Mouse (Mus musculus): ENCODE measurements around the gene Nrd1.

Nrd1 gene

DNA sequence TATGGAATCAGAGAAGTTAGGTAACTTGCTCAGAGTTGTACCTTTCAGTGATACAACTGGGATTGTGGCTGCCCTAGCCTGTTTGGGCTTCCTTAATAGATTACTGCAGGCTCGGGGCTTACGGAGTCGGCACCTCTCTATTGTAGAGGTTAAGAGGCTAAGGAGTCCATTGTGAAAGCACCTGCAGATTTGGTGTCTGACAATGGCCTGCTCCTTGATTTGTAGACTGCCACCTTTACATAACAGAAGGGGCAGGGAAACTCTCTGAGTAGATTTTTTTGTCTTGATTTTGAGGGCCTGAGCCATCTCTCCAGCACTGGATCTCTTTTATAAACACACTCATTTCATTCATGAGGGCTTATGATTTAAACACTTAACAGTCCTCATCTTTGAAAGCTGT lies 26.1 kb downstream of the Nrd1 start:
- in situ Hi-C loops (cut with MseI, MboI): no loop called here

DNA sequence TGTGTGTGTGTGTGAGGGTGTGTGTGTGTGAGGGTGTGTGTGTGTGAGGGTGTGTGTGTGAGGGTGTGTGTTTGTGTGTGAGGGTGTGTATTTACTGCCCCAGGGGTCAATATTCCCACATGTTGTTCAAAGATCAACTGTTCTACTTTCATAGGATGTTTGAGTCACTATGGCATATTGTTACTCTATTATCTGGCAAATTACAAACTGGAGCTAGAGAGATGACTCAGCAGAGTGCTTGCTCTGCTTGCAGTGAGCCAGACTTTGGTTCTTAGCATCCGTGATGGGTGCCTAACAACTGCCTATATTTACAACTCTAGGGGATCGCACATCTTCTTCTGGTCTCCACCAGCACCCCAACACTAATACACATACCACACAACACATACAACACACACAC lies 29.4 kb downstream of the Nrd1 start:
- in situ Hi-C loops (cut with MseI, MboI): no loop called here

DNA sequence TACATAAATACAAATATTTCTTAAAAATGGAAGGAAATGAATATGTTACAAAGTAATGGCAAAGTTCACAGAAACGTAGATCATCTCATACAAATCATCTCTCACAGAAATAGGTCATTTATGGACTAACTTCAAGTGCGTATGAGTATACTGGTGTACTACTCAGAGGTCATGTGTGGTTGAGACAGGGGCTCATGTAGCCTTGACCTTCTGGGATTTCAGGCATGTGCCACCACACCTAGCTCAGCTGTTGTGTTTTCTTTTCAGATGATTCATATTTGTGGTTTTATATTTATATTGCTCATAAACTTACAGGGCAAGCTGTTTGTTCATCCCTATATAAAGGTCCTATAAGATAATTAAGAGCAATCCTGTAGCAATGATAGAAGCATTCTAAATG lies 29.8 kb downstream of the Nrd1 start:
- in situ Hi-C loops (cut with MseI, MboI): no loop called here

DNA sequence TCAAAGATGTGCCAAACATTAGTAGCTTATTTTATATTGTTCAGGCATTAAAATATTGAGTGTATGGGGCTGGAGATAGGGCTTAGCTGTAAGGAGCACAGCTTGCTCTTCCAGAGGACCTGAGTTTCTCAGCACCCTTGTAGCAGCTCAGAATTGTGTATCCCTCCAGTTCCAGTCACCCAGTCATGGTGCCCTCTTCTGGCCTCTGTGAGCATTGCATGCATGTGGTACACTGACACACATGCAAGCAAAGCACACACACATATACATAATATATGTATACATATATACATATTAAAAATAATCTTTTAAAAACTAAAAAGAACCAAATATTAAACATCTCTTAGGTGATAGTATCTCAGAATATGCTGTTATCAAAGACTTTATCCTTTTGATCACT lies 35.9 kb downstream of the Nrd1 start:
- in situ Hi-C loops (cut with MseI, MboI): no loop called here

DNA sequence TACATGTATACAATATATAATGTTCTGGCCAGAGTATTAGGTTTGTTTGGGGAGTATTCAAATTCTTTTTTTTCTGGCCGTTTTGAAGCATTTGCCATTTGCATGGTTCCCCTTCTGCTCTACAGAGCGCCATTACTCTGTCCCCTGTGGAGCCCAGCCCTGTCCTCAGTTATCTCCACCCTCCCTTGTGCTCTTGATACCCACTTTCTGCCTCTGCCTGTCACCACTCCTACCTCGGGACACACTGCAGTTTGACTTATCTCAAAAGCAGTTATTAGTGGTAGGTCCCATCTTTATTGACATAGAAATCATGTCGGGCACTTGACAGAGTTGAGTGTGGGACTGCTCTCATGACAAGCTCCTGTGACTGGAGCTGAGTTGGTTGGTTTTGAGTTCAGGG lies 42.3 kb downstream of the Nrd1 start:
- in situ Hi-C loops (cut with MseI, MboI): no loop called here

DNA sequence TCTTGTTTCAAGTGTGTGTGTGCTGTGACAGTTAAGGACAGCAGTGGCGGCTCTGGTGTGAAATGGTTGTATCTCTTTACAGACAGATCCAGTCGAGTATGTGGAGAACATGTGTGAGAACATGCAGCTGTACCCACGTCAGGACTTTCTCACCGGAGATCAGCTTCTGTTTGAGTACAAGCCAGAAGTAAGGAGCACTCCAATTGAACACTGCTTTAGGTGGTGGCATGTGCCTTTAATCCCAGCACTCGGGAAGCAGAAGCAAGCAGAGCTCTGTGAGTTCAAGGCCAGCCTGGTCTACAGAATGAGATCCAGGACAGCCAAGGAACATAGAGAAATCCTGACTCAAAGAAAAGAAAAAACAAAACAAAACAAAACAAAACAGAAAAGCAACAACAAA lies 42.8 kb downstream of the Nrd1 start:
- in situ Hi-C loops (cut with MseI, MboI): no loop called here

DNA sequence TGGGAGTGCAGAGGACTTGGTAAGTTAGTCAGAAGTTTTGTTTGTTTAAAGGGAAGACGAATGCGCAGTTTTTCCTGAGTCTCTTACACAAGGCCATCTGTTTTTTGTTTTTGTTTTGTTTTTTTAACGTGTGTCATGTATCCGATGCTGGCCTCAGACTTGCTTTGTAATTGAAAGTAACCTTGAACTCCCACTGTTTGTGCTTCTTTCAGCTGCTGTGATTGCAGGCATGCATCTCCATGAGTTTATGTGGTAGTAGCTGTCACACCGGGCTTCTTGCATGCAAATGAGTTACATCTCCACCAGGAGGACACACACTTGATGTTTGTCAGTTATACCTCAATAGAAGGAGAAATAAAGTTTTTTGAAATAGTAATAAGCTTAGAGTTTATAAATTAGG lies 43.3 kb downstream of the Nrd1 start:
- in situ Hi-C loops (cut with MseI, MboI): no loop called here

DNA sequence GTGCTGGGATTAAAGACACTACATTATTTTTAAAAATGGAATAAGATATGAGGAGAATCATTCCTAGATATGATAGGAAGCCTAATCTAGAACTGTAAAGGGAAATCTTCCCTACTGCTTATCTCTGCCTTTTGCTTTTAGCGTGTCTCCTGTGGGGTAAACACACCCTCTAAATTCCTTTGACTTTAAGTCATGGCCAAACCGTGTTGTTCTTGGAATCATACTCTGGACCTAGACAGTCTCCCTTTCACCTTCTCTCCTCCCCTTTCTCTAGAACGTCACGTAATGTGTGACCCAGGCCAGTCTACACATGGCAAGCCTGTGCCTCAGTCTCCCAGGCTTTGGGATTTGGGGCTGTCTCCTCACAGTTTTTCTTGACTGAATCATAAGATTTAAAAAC lies 47.8 kb downstream of the Nrd1 start:
- in situ Hi-C loops (cut with MseI, MboI): no loop called here

DNA sequence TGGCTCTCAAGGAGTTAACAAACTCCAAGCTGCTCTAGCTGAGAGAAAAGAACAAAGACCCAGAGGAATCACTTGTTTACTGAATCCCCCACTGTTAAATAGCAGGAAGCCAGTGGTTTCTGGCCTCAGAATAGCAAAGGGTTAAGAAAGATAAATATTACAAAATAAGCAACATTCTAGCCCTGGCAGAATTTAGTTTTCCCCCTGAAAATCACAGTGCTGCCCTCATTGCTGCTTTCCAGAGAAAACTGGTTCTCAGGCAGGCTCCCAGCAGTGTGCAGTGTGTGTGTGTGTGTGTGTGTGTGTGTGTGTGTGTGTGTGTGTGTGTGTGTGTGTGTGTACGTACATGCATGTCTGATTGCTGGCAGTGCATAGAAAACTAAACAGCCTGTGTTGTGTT lies 51.8 kb downstream of the Nrd1 start:
- in situ Hi-C loops (cut with MseI, MboI): no loop called here

DNA sequence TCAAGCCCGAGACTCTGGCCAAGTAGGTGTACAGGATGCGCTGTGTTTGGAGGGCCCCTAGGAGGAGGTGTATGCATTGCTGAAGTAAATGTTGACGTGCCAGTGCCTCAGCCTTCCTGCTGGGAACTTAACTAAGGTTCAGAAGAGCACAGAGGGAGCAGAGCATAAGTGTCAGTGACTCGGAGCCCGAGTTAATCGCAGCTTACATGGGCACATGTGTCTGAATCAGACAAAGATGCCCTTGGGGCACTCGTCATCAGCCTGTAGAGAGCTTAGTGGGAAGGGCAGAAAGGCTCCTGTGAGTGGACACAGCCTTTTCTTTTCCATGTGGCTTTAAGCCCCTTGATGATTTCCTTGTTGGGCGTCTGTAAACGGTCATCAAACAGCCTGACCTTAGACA lies 53.5 kb downstream of the Nrd1 start:
- in situ Hi-C loops (cut with MseI, MboI): no loop called here

DNA sequence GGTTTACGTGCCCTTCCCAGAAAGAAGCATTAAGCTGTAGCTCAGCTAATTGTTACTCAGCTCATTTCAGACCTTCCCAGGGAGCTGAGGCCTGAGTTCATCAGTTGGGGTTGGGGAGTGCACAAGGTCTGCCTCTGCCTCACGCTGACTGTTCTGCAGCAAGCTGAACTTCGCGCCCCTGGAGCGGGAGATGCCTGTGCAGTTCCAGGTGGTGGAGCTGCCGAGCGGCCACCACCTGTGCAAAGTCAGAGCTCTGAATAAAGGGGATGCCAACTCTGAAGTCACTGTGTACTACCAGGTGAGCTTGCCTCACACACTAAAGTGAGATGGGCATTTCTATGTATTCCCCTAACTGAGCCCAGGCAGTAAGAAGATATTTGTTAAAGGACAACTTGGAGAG lies 55.9 kb downstream of the Nrd1 start:
- in situ Hi-C loops (cut with MseI, MboI): no loop called here

DNA sequence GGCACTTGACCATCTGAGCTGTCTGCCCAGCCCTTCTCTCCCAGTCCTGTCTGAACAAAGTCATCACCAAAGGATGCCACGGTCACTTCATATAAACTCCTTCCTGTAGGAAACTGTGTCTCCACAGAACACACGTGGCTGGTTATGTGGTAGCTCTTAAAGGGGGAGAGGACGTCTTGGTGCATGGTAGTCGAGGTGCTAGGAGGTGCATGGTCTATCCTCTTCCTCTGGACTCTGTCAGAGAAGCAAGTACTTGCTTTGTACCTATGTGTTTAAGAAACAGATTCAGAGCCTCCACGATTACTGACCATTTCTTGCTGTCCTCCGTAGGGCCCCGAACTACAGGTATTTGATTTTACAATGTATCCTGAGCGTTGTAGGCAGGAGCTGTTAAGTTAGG lies 57.2 kb downstream of the Nrd1 start:
- in situ Hi-C loops (cut with MseI, MboI): no loop called here

DNA sequence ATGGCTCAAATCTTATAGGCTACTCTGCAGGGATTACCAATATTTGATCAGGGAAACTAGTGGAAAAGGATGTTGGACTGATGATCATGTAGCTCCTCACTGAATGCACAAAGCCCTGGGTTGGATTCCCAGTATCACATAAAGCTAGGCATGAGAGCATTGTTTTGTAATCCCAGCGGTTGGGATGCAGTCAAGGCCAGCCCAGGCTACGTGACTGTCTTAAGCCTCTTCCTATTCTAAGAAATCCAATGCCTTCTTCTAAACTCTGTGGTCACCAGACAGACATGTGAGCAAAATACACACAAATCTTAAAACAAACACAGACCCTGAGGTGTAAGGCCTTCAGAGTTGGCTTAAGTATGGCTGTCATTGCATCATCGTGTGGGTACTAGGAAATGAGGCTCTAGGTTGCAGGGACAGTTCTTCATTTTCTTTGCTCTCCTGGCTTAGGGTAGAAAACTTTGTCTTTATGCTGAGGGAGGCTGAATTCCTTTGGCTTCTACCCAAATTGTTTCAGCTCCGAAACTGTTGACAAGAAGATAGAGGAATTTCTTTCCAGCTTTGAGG lies 58.9 kb downstream of the Nrd1 start:
- in situ Hi-C loops (cut with MseI, MboI): no loop called here

DNA sequence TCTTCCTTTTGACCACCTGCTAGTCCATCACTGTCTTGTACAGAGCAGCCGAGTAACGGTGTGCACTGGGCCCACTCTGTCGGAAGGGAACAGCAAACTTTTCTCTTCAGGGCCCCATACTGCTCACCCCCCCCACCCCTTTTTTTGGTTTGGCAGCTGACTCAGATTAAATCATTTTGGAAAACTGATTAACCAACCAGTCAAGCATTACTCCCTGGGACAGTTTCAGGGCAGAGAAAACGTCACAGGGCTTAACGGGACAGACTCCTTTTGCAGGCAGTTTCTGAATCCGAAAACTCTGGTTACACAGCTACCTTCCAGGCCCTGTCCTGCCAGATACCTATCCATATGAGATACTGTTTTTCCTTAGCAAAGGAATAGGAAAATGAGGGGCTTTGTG lies 64.5 kb downstream of the Nrd1 start:
- in situ Hi-C loops (cut with MseI, MboI): no loop called here

DNA sequence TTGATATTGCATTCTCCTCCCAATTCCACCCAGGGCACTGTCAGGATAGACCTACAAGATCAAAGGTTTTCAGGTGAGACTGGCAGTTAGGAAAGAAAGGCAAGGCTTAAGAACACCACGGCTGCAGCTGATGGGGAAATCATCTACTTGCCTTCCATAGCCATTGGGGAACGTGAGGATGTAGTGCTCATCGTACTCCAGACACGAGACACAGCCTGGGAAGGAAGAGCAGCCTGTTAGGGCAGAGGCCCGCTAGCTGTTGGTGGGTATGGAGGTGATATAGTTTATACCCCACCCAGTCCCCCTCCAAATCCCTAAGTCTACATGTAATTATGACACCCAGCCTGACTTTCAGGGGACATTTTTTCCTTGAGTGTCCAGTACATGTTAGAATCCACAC lies 65.3 kb downstream of the Nrd1 start:
- in situ Hi-C loops (cut with MseI, MboI): no loop called here

DNA sequence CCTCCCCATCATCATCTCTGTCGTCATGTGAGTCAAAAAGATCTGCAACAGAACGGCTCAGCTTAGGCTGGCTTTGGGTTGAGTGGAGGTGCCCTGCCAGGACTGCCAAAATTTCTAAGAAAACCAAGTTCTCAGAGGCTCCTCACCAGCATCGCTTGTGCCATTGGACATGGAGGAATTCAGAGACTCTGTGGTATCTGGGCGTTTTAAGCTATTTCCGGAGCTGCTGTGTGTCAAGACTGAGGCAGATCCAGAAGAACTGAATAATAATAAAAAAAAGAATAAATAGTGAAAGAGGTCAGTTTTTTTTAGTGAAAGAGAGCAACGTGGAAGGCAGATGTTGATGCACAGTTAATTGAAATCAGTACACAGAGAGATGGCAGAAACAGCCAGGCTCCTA lies 72.4 kb downstream of the Nrd1 start:
- in situ Hi-C loops (cut with MseI, MboI): no loop called here

DNA sequence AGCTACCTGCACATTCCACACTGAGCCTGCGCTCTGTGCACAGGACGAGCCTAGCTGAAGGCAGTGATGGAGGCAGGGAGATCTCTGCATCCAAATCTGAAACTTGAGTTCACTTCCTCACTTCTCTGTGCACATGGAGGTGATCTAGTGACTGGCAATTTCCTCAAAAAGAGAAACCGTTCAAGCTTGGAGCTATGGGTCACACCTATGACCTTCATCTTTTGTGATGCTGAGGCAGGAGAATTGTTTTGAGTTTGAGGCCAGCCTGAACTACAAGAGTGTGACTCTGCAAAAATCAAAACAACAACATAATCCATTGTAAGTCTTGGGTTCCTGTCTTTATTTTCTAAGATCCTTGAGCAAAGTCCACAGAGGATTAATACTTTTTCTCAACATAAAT lies 72.8 kb downstream of the Nrd1 start:
- in situ Hi-C loops (cut with MseI, MboI): no loop called here

DNA sequence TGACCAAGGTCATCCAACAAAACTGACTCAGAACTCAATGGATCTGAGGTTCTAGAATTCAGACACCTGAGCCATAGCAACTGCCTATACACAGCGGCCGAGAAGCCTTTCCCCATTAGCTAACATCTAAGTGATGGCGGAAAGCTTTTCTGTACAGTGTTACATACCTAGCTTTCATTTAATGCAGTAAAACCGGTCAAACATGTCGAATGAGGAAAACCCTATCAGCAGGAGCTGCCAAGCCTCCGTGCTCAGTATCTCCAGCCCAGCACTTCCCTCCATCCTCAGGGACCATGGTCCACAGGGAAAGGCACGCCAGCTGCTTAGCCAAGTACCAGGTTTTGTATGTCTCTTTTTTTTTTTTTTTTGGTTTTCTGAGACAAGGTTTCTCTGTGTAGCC lies 78.5 kb downstream of the Nrd1 start:
- in situ Hi-C loops (cut with MseI, MboI): no loop called here

DNA sequence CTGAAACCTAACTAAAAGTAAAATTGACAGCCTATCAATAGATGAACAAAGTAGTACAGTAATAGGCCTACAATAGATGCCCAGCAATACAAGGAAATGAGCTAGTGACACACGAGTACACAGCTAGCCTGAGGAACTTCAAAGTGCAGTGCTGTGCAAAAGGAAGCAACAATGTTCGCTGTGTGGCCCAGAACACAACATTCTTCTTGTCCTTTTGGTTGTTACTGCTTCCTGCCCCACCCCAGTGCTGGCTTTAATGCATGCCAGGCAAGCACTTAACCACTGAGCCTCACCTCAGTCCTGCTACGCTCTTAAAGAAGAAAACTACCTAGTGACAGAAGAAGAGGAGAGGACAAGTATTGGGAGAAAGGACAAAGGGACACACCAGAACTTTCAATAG lies 79.2 kb downstream of the Nrd1 start:
- in situ Hi-C loops (cut with MseI, MboI): no loop called here

DNA sequence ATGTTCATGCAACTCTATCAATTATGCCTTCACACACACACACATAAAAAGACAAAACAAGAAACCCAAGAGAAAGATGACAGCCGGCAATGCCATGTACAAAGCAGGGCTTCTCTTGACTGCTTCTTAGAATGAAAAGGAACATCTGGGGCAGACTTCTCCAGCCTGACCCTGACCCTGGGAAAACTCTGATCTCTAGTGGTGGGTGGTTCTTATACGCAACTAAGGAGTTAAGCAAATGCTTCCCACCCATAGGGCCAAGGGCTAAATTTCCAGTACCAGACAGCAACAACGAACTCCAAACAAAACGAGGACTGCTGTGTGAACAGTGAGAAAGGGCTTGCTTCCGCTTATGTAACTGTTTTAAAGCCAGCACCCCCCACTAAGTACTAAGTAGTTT lies 79.7 kb downstream of the Nrd1 start:
- in situ Hi-C loops (cut with MseI, MboI): no loop called here

DNA sequence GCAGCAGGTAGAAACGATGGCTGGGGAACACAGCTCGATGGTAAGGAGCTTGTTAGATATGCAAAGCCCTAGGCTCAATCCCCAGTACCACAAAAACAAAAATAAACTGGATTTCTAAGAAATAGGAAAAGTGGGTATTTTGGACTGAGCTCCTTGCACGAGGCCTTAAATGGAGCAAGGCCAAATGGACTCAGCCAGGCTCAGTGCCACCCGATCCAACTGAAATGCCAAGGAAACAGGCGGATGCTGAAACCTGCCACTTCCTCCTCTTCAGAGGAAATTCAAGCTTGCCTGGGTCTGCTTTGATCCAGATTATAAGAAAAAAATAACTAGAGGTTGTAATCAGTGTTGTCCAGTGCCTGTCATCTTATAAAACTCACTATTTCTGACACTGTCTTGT lies 88.7 kb downstream of the Nrd1 start:
- in situ Hi-C loops (cut with MseI, MboI): no loop called here

DNA sequence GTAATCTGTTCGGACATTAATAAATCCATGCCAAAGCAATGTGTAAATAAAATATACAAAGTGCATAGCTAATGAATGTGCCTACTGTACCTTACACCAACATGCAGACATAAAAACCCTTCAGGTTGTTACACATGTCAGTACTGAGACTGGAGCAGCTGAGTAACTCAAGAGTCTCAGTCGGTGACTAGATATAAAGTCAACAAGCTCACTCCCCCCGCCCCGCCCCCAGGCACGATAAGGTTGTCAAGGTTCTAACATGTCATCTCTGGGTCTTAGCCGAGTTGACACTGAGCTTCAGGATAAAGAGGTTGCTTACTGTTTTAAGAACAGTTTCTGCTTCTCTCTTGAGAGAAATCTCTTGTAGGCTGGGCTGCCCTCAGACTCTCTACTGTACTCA lies 89.5 kb downstream of the Nrd1 start:
- in situ Hi-C loops (cut with MseI, MboI): no loop called here

DNA sequence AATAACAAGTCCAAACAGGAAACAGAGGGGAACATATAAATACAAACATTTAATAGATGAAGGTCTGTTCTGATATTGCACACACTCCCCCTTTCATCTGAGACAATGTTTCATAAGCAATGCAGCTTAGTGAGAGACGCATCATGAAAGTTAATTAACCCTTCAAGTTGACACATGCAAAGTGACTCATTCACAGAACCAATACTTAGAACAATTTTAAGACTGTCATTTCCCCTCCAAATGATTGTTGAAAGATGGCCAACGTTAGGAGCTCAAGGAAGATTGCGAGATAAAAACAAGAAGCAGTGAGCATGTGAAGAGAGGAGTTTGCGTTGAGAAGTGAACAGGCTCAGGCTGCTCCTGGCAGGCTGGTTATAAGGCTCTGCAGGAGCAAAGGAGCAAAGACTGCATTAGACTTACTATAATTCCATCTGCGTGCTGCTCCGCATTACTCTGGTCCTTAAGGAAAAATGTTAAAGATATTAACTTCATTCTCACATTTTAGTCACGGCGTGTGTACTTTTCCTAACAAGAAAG lies 90.9 kb downstream of the Nrd1 start:
- in situ Hi-C loops (cut with MseI, MboI): no loop called here

DNA sequence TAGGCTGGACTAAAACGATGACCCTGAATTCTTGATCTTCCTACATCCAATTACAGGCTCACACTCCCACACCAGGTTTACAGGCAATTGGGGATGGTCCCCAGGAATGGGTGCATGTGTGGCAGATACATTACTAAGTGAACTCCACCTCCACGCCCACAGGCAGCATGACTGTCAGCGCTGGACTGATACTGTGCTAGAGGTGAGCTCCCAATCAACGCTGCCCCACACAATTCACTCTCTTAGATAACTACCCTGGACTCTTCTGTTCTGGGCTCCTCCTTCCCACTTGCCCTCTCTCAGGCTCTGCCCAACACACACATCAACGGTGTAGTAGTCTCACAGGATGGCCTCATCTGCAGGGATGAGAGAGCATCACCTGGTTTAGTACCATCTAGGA lies 91.9 kb downstream of the Nrd1 start:
- in situ Hi-C loops (cut with MseI, MboI): no loop called here

DNA sequence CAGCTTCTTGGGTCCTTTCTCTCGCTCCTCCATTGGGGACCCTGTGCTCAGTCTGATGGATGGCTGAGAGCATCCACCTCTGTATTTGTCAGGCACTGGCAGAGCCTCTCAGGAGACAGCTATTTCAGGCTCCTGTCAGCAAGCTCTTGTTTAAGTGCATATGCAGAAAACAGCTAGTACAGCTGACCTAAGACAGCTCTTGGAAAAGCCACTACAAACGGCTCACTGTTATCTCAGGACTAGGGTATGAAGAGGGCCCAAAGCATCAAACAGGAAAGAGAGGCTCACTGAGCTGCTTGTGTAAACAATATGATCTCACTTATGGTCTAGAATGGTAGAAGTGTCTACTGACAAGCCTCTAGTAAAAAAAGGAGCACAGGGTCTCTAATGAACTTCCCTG lies 93.8 kb downstream of the Nrd1 start:
- in situ Hi-C loops (cut with MseI, MboI): no loop called here

All from mouse trophoblast stem cell (cell line).